Mouse (Mus musculus) liver, embryonic 14.5 days (tissue): ENCODE results near the gene Ostf1. TPM values are rescaled to one million over a fixed set of nuclear protein-coding genes. Genes with fewer than 3 reads are reported as not detected.
A peak's percentile ranks its signal among the peaks of the same experiment; 100 is the strongest.
"Not testable (repeated sequence)": the region's sequence is repeated elsewhere in the genome, so short reads cannot be mapped to it uniquely, and the experiment has no call there.

ENCODE experiments used
- ATAC-seq: fragments of 200-750 bp; cut with Nextera tagmentation; 2 replicates; pipeline ENCODE4 v1.8.0; 2017; ENCODE audit warnings: moderate number of reproducible peaks, mild to moderate bottlenecking, moderate library complexity; ENCODE audit not compliant: insufficient read depth
- DNase-seq, 3 experiments: peaks; one replicate each; pipeline ENCODE4 v3.0.0-alpha.2; 2012 to 2013; ENCODE audit warnings: low read depth in 3 of 3, low spot score in 3 of 3
- H3K27ac ChIP-seq: fragments of 300-500 bp; sonication (generic); 2 replicates; pipeline ENCODE4 v1.5.1; 2014; ENCODE audit warnings: moderate library complexity, mild to moderate bottlenecking, control low read depth, inconsistent platforms
- H3K27me3 ChIP-seq: fragments of 300-500 bp; sonication (generic); 2 replicates; pipeline ENCODE4 v1.6.1; 2014; ENCODE audit warnings: mild to moderate bottlenecking, low read length, moderate library complexity; ENCODE audit not compliant: control insufficient read depth, insufficient read depth
- H3K36me3 ChIP-seq: fragments of 300-500 bp; sonication (generic); replicated peaks from 2 replicates; pipeline ENCODE4 v1.6.1; 2014; ENCODE audit warnings: low read depth; ENCODE audit not compliant: control insufficient read depth, insufficient read depth
- H3K4me1 ChIP-seq, 2 experiments: fragments of 200-500 bp in 1 of 2; fragments of 300-500 bp in 1 of 2; sonication (generic) in 1 of 2; replicated peaks; 2 replicates each; pipeline ENCODE4 v1.6.1; 2012 to 2014; ENCODE audit warnings: antibody characterized with exemption in 1 of 2, inconsistent platforms in 1 of 2, low read length in 1 of 2; ENCODE audit not compliant: control insufficient read depth in 2 of 2, insufficient read depth in 2 of 2
- H3K4me2 ChIP-seq: fragments of 300-500 bp; sonication (generic); 2 replicates; pipeline ENCODE4 v1.6.1; 2014; ENCODE audit warnings: low read depth, mild to moderate bottlenecking, control low read depth, moderate library complexity
- H3K4me3 ChIP-seq, 2 experiments: fragments of 200-500 bp in 1 of 2; fragments of 300-500 bp in 1 of 2; sonication (generic) in 1 of 2; 2 replicates each; pipeline ENCODE4 v1.5.1; 2012 to 2014; ENCODE audit warnings: low read depth in 2 of 2, low read length in 2 of 2, mild to moderate bottlenecking in 2 of 2, control low read depth in 1 of 2, inconsistent platforms in 1 of 2, moderate library complexity in 1 of 2; ENCODE audit not compliant: insufficient read depth in 1 of 2
- H3K9ac ChIP-seq: fragments of 300-500 bp; sonication (generic); replicated peaks from 2 replicates; pipeline ENCODE4 v1.6.1; 2014; ENCODE audit warnings: mild to moderate bottlenecking, control low read depth, moderate library complexity
- H3K9me3 ChIP-seq: fragments of 300-500 bp; sonication (generic); 2 replicates; pipeline ENCODE4 v1.6.1; 2016; ENCODE audit warnings: low read length, mixed read lengths; ENCODE audit not compliant: control insufficient read depth
- CTCF ChIP-seq: IDR thresholded peaks from 2 replicates; pipeline ENCODE4 v1.5.1; 2016; ENCODE audit warnings: antibody characterized with exemption, low read depth, control low read depth
- EP300 ChIP-seq: IDR thresholded peaks from 2 replicates; pipeline ENCODE4 v1.6.1; 2016; ENCODE audit warnings: antibody characterized with exemption, low read depth
- WGBS: fragments of 180-500 bp; shearing (Covaris S2); extraction: QIAGEN DNeasy Blood & Tissue Kit; methylation state at CpG from one replicate; pipeline ENCODE4 v1.1.7; 2014; ENCODE audit not compliant: insufficient replicate concordance; 5-methylcytosine and 5-hydroxymethylcytosine counted together
- polyA plus RNA-seq, 2 experiments: library from polyadenylated mRNA; depleted of rRNA in 1 of 2; stranded (reverse) in 1 of 2; unstranded in 1 of 2; fragments of >200 nt; fragmentation: Nextera tagmentation in 1 of 2; extraction: Ambion mirVana in 1 of 2; gene quantifications; 2 replicates each; pipeline versions ENCODE4 v1.2.1 to v1.2.3; 2012 to 2014

Gene Ostf1
- polyA plus RNA-seq, 2 experiments, result 29.8 to 56.9 TPM

DNA sequence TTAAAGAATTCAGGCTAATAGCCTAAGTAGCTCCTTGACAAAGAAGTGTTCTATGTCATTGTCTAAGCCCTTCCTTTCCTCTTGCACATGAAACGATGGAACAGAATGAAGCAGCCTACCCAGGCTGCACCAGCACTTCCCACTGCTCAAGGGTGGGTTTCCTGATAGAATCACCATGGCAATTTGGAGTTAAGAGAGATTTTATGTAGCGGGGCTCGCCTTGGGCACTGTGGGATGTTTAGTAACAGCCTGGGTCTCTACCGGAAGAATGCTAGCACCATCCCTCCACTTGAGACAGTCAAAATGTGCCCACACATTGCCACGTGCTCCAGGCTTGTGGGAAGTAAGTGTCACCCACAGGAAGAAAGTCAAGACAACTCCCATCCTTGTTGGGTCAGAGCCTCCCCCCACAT is 40.7 kb downstream of the Ostf1 start:
- H3K4me2 ChIP-seq, result no peak overlapping the region
- no peak for TF ChIP-seq CTCF
- no peak for TF ChIP-seq EP300
- no peak overlapping the region for H3K9ac ChIP-seq
- H3K4me3 ChIP-seq, result no peak overlapping the region
- DNase-seq, result no peak
- no peaks in the 10 kb centered on the region for H3K36me3 ChIP-seq
- WGBS, result 44% methylated on average over 5 of the region's 5 CpGs
- H3K4me1 ChIP-seq, result peaks cover 0 to 5% of the 10 kb centered on the region in 2 experiments; a peak in 2 of 4 replicates
- H3K27ac ChIP-seq, result no peak overlapping the region
- H3K27me3 ChIP-seq, result no peaks in the 10 kb centered on the region
- no peak for ATAC-seq
- H3K9me3 ChIP-seq, result no peaks in the 10 kb centered on the region

- no peak overlapping the region for H3K4me2 ChIP-seq
- H3K27me3 ChIP-seq, result no peaks in the 10 kb centered on the region
- no peak overlapping the region for H3K4me3 ChIP-seq
- no peaks in the 10 kb centered on the region for H3K9me3 ChIP-seq
- DNase-seq, result no peak
- no peak overlapping the region for H3K9ac ChIP-seq
- 80% methylated on average over 5 of the region's 5 CpGs for WGBS
- TF ChIP-seq EP300, result no peak
- no peak for TF ChIP-seq CTCF
- no peaks in the 10 kb centered on the region for H3K36me3 ChIP-seq
- H3K27ac ChIP-seq, result no peak overlapping the region
- H3K4me1 ChIP-seq, result peaks cover 0 to 5% of the 10 kb centered on the region in 2 experiments; a peak in 2 of 4 replicates
- ATAC-seq, result no peak
Measured at GRCm38 (mm10) chr19:18590234-18590633, 41.4 kb downstream of the Ostf1 start.

DNA sequence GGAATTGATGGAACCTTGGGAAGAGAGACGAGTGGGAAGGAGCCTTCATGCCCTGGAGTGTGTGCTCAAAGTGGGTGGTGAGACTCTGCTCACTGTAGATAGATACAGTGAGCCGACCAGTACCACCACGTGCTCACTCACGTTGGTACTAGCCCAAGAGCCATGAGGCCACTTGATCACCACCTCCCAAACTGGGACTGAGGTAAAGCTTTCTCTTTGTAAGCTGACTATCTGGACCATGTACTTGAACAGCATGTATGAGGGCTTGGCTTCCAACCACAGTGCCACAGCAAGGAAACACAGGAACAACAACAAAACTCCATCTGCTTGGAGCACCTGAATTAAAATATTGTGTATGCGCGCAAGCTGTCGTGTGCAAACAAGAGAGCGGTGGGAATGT is 42.3 kb downstream of the Ostf1 start:
- Histone ChIP-seq H3K27me3 (no peaks in the 10 kb centered on the region), H3K4me1 (peaks cover 0 to 5% of the 10 kb centered on the region in 2 experiments; a peak in 2 of 4 replicates), H3K27ac (no peak overlapping the region), H3K36me3 (no peaks in the 10 kb centered on the region), H3K9me3 (no peaks in the 10 kb centered on the region), H3K4me3 (no peak overlapping the region), H3K9ac (no peak overlapping the region), H3K4me2 (no peak overlapping the region)
- 86% methylated on average over 8 of the region's 8 CpGs for WGBS
- TF ChIP-seq EP300 (no peak), CTCF (no peak)
- DNase-seq (no peak), ATAC-seq (no peak)

DNA sequence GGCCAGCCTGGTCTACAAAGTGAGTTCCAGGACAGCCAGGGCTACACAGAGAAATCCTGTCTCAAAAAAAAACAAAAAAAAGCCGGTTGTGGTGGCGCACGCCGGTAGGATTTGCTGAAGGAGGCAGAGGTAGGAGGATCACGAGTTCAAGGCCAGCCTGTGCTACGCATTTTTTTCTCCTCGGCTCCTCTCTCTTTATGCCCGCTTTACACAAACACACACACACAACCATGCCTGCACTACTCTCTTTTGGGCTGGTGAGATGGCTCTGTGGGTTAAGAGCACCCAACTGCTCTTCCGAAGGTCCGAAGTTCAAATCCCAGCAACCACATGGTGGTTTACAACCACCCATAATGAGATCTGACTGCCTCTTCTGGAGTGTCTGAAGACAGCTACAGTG is 42.8 kb downstream of the Ostf1 start:
- H3K27ac ChIP-seq, H3K9ac ChIP-seq, ATAC-seq, DNase-seq, H3K4me1 ChIP-seq, H3K36me3 ChIP-seq, H3K4me2 ChIP-seq, H3K4me3 ChIP-seq, H3K27me3 ChIP-seq, H3K9me3 ChIP-seq: not testable (repeated sequence)
- 87% methylated on average over 10 of the region's 10 CpGs for WGBS

DNA sequence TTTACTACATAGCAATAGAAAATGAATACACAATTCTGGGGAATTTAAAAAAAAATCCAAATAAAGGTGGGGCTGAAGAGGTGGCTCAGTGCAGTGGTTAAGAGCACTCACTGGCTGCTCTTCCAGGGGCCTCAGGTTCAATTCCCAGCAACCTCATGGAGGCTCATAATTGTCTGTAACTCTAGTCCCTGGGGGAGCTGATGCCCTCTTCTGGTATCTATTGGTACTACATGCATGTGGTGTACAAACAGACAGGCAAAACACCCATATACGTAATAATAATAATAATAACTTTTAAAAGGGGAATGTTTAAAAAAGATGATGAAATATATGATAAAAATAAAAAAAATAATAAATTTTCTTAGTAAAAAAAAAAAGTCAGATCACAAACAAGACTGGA is 43.4 kb downstream of the Ostf1 start:
- H3K27me3 ChIP-seq, result no peaks in the 10 kb centered on the region
- H3K9ac ChIP-seq, result no peak overlapping the region
- H3K4me1 ChIP-seq, result peaks cover 0 to 5% of the 10 kb centered on the region in 2 experiments; a peak in 2 of 4 replicates
- WGBS, result 88% methylated on average over 1 of the region's 1 CpGs
- TF ChIP-seq EP300 (no peak), CTCF (peak; percentile 69)
- no peak overlapping the region for H3K4me3 ChIP-seq
- no peak overlapping the region for H3K4me2 ChIP-seq
- DNase-seq (no peak), ATAC-seq (no peak)
- H3K36me3 ChIP-seq, result no peaks in the 10 kb centered on the region
- no peaks in the 10 kb centered on the region for H3K9me3 ChIP-seq
- no peak overlapping the region for H3K27ac ChIP-seq
